Mouse (Mus musculus) right cerebral cortex, postnatal 14 days (tissue): ENCODE results near the gene Mmp23.
"Not testable (repeated sequence)": the region's sequence is repeated elsewhere in the genome, so short reads cannot be mapped to it uniquely, and the experiment has no call there.

Experiments
- DNase-seq: peaks from one replicate; pipeline ENCODE4 v3.0.0; 2022

The Mmp23 gene

DNA sequence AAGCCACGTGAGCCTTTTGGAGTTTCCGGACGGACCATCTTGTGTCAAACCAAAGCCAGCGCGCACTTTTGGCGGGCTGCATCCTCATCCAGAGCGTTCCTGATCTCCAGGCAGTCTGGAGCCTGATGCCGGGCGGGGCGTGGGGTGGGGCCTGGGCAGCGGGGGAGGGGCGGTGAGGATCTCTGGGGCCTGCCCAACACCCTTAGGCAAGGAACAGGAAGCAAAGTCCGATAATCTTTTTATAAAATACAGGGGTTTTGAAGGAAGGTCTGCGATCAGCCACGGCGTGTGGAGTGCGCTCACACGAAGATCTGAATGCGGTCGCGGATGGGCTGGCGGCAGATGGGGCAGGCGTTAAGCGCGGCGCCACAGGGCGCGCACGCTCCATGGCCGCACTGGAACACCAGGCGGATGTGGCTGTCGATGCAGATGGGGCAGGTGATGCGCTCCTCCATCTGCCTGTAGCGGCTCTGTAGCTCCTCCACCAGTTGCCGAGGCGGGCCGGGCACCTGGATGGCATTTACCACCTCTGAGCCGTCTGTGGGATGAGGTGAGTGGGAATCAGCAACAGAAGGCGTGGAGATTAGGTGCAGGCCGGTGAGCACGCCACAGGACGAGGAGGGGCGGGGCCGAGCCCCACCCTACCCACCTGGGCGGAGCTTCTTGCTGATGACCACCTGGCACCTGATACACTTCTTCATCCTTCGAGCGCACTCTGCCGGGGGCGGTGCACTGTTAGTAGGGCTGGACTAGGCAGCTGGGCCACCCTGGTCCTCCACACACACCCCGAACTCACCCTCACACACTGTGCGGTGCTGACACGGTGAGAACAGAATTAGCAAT is 1.5 kb upstream of the Mmp23 start:
- no peak for DNase-seq

DNA sequence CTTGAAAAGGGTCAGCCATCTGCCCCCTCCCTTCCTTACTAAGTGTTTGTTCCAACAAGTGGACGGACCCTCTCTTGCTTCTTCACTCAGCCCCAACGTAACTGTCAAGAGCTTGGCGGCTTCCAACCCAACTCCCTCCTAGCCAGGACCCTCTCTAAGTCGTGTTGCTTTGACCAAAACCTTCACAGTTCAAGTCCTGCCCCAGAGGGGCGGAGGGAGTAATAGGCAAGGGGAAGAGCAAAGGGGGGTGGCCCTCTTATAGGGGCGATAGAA is 935 bp upstream of the Mmp23 start:
- DNase-seq = no peak

DNA sequence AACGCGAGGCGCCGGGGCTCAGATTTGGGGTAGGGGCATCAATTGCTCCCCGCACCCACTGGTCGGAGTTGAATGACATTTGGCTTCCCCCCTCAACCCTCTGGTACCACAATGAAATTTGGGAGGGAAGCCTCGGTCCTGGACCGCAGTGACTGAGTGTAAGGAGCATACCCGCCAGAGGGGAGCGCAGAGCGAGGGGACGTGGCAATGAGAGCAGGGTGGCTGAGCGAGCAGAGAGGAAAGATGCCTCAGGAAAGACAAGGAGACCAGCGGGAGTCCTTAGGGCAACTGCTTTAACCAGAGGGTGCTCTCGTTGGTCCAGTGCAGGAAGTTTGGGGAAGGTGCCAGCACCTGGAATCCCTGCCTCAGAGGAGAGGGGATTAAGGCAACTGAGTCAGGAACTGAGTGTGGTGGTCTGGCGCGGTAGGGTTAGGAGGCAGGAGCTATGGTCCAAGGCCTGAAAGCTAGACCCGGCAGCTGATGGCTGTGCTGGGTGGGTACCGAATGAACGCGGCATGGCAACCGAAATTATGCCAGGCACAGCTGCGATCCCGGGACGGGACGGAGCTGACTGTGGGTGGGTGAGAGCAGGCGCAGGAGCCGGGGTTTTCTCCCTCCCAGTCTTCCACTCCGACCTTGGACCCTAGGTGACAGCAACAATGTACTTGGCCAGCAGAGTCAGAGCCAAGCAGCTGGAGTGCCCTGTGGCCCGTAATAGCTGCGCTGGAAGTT is 433 bp upstream of the Mmp23 start:
- no peak for DNase-seq

DNA sequence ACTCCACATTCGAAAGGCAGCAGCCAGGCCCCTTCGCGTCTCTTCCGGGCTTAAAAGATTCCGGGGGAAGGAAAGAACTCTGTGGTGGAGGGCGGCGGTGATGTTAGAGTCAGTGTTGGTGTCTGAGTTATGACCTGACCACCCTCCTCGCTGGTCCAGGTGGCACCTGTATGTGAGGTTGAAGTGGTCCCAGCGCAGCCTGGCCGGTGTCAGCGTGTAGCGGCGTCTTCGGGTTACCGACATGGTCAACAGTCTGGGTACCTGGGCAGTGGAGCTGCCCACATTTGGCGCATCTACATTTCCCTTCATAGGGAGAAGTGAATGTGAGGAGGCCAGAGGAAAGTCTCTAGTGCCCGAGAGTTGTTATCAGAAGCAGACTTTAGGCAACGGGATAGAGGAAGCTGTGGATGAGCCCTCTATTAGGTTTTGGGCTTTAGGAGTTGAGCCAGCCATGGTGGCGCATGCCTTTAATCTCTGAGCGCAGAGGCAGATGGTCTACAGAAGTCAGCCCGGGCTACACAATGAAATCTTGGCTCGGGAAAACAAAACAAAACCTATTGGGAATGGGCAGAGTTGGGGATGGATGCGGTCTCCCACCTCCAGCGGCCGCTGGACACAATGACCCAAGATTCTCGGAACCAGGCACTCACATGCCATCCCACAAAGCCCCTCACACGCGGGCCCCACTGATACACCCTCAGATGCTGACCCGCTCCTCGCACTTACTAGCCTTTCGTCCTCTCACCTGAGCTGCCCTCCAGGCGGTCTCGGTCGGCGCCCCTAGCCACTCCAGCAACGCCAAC is 700 bp downstream of the Mmp23 start:
- DNase-seq = no peak

DNA sequence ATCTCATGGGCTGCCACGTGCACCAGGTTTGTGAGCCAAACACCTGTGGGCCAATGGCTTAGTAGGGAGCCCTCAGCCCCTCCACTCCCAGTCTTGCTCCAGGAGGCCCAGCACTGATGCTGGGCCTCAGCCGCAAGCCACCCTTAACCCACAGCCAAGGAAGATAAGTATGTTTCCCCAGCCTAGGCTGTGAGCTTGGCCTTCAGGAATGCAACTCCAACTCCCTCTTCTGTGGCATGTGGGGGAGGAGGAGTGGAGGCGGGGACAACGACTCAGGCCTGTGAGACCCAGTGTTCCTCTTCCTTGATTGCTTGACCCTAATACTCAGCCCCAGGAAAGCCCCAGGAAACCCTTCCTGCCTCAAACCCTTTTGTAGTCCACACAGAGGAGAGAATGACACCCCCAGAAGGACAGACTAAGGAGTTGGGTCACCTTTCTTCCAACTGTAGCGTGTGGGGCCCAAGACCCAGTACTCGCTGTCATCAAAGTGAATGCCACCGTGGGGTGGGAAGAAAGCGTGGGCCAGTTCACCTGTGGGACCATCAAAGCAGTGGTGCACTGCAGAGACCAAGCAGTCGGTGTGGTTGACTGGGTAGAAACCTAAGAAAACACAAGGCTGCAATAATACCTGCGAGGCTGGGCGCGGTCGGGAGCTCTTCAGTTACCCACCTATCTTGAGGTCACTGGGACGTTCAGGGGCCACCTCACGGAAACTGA is 1.5 kb downstream of the Mmp23 start:
- no peak for DNase-seq

DNA sequence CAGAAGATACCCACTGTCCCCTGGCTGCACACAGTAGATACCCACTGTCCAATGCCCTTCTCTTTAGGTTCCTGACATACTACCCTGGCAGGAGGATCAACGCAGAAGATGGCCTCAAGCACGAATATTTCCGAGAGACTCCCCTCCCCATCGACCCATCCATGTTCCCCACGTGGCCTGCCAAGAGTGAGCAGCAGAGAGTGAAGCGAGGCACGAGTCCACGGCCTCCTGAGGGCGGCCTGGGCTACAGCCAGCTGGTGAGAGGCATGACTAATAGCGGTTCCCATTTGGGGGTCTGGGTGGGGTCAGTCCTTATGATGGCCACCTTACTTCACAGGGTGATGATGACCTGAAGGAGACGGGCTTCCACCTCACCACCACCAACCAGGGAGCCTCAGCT is 3.8 kb downstream of the Mmp23 start:
- no peak for DNase-seq

DNA sequence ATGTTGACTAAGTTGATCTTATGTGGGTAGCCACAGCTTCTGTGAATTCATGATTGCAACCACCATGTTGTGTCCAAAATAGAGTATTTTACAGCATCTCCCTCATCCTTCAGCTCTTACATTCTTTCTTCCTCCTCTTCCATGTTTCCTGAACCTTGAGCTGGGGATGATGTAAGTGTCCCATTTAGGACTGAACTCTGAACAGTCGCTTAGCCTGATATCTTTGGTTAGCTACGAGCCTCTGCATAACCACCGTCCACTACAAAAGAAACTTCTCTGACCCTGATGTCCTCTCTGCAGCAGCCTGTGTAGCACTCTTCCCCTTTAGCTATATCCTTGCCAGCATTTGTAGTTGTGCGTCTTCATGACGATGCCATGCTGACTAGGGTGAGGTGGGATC is 7.5 kb downstream of the Mmp23 start:
- no peak for DNase-seq

DNA sequence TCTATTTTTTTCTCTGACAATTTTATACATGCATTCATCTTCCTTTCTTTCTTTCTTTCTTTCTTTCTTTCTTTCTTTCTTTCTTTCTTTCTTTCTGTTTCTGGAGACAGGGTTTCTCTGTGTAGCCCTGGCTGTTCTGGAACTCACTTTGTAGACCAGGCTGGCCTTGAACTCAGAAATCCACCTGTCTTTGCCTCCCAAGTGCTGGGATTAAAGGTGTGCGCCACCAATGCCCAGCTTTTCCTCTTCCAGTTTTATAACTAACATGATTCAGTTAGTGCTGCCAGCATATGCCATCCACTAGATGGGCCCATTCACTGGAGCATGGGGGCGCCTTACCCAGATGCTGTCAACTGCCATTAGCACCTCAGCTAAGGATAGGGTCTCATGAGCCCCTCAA is 7.9 kb downstream of the Mmp23 start, which contains the start of gene Gm10563:
Gm10563 (minus strand) TSS at position 101 of the 400 bp plus-strand sequence.
- not testable (repeated sequence) for DNase-seq

DNA sequence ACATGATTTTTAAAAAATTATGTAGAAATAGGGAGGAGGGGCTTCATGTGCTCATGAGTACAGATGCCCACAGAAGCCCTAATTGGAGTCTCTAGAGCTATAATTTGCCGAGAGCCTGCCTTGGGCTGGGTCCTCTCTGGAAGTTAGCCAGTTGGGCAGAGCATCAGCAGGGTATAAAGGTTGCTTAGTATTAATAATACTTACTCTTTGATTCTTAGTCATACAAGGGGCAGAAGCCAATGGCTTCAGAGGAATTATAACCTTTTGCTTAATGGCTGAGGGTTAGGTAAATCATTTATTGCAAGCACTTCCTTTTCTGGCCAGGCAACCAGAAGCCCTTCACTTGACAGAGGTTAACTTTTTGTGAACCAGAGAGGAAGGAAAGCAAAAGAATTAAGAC is 9.7 kb downstream of the Mmp23 start:
- no peak for DNase-seq

DNA sequence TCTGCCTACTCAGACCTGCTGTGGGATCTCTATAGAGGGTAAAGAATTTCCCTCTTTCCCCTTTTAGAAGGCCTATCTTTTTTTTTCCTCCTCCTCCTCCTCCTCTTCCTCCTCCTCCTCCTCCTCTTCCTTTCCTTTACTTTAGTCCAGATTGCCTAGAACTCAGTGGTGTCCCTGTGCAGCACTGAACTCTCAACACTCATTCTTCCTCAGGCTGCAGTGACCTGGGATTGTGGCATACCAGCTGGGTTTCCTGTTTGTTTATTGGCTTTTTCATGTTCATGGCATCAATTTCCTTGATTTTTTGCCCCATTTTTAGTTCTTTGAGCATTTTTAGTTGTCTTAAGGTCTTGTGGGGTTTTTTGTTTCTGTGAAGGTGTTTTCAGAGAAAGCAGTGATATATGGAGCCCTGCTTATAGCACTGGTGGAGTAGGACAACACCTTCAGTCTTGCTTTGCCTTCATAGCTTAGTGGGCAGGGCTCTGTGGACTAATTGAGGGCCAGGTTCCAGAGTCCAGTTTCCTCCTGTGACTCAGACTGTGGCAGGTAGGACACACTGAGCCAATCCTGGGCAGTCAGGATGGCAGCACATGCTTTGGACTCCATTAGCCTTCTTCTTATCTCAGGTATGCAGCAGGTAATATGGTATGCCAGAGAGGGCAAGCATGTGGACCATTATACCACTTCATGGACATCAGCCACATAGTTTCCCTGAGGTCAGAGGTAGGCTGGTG is 17.3 kb downstream of the Mmp23 start:
- no peak for DNase-seq

DNA sequence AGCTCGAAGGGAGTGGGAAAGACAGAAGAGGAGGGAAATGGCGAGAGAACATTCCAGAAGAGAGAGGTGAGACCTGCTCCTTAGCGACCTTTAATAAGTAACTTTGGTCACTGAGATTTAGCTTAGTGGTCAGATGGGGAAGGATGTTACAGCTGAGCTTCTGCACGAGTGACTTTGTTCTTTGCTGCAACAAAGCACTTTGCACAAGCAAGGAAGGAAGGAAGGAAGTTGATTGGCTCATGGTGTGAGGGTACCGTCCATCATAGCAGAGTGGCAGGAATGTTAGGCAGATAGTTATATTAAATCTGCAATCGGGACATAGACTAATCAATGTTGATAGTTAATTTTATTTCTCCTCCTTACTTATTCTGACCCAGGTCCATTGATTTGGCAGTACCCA is 22.9 kb downstream of the Mmp23 start:
- no peak for DNase-seq

DNA sequence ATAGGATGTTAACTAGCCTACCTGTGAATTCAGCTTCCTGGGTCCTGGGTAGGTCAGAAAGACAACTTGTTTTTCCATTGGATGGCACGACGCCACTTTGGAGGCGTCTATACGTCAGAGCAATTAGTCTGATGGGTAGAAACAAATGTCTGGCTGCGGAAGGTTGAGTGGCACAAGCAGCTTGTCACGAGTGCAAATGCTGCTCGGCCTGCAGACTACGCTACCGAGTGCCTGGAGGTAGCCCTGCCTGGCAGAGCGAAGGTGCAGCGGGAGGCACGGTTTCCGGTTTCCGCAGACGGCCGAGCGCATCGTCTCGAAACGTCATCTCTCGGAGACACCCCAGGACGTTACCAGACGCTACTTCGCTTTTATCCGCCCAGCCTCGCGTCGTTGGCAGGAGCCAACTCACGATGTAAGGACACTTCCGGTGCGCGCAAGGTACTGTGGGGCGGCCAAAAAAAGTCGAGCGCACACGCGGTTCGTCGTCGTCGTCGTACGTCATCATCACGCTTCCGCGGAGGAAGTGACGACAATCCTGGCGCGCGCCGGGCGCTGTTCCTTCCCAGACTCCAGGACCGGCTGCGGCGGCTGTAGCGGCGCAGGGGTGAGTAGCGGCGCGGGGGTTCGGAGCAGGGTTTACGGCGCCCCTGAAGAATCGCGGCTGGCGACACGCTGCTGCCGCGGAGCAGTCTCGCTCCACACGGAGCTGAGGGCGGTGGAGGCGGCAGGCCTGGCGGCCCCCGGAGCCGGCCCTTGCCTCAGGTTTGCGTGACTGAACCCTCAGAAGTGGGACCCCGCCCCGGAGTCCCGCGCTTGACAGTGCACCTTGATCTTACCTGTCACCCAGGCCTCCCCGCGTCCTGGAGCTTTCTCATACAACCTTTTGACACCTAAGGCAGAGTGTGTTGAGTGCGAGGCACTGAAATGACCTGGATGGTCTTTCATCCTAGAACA is 28.6 kb downstream of the Mmp23 start, which contains the start of gene Cdk11b:
Cdk11b (plus strand) TSS at position 517 of the 954 bp plus-strand sequence.
- DNase-seq = peak; percentile 96

DNA sequence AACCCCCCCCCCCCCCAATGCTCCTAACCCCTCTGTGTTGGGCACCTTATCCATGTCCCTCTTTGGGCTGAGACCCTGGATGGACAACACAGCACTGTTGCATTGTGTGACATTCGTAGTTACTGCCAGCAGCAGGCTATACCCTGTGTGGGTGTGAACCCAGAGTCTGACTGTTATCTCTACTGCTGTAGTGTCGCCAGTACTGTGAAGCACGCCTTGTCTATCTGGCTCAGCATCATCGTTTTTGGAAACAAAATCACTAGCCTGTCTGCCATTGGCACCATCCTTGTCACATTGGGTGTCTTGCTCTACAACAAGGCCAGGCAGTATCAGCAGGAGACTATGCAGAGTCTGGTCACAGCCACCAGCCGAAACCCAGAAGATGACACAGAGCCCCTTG is 34.9 kb downstream of the Mmp23 start:
- DNase-seq = no peak

DNA sequence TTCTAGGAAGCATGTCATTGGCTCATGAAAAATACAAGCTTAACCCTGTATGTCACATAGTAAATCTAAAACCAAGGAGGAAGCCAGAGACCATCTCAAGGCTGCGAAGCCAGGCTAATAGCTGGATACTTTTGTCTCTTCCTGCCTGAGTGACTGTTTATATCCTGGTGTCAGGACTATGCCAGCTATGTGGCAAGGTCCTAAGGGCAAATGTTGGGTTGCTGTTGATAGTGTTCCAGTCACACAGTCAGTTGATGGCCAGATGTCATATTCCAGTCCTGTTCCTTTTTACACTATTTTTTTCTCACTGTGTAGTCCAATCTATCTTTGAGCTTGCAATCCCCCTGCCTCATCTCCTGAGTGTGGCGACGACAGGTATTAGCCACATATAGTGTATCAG is 39.9 kb downstream of the Mmp23 start:
- no peak for DNase-seq

DNA sequence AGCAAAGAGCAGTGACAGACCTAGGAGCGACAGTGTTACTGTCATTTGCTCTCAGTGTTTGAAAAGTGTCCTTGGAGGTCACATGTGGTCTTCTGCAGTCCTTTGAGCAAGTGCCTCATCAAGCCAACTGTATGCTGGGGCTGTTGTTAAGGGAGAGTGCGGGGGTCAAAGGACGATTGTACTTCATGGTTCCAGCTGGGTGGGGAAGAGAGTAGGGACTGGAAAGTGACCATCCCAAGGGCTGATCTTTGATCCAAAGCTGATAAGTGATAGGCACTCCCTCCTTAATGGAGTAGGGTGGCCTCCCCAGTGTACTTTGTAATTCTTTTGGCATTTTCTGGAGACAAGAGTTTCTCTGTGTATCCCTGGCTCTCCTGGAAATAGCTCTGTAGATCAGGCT is 41.3 kb downstream of the Mmp23 start:
- DNase-seq = no peak

DNA sequence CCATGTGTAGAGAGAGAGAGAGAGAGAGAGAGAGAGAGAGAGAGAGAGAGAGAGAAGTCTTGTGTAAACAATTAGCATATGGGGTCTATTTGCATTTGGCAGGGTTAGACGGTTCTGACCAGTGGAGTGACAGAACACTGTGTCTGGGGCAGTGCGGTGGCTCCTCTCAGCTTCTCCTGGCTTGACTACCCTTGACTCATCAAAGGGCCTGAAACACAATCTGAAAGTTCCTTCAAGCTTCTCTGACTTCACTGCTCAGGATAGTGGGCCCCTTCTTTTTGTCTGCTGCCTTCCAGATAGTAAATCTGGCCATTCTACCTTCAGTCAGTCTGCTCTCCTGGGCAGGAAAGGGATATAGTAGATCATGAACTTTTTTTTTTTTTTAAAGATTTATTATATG is 46.4 kb downstream of the Mmp23 start:
- DNase-seq = no peak

DNA sequence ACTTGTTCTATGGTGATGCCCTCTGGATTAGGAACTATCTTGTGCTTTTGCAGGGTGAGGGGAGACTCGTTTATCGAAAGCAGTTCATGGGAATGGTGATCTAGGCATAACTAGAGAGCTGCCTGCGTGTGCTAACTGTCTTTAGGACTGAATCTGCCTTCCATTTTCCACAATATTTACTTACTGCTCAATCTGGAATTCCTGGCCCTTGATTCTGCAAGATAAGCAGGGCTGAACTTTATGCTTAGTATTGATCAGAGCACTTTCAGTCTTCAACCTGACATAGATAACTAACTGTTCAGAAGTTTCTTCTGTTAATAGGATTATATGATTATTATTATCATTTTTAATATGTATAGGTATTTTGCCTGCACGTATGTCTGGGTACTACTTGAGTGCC is 48.1 kb downstream of the Mmp23 start:
- DNase-seq = no peak

DNA sequence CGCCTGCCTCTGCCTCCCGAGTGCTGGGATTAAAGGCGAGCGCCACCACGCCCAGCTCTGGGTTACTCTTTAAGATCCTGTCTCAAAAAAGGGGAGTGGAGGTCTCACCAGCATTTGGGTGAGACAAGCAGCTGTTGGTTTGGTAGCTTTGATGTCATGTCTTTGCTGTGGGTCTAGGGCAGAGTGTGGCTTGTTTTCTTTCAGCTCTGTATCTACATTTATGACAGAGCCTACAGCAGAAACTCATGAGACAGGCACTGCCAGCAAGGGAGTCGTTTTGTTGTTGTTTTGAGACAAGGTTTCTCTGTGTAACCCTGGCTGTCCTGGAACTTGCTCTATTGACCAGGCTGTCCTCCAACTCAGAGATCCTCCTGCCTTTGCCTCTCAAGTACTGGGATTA is 49.4 kb downstream of the Mmp23 start:
- DNase-seq = no peak

DNA sequence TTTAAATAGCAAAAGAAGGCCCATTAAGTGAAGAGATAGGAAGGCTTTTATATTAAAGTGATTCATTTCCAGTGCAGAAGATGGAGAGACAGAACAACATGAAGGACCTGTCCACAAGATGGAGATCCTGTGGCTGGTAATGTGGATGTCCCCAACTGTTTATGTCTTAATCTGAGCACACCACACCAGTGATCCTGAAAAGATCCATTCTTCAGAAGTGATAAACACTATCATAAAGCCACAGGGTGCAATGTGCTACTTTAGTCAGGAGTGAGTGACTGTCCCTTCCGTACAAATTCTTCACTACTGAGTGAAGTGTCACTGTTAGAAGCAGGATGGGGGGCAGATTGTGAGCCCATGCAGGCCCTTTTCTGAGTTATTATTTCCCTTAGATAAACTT is 50.4 kb downstream of the Mmp23 start:
- no peak for DNase-seq

DNA sequence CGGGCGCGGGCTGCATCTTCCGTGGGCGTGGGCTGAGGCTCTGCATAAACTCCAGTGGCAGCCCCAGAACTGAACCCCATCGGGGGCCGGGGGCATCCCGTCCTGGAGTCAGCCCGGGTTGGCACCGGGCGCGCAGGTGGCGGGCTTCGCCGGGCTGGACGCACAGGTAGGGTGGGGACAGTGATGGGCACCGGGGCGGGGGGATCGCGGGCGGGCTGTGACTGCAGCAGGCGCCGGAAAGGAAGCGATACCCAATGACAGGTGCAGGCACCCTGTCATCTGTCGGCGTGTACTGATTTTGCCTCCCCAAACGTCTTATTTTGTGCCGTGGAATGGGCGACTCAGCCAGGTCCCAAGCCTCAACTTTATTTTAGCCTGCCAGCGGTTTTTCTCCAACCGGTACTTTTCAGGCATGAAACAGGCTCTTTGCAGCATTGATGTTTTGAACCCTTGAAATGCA is 51.2 kb downstream of the Mmp23 start:
- no peak for DNase-seq
